ENCODE assay signal across 20 mouse cellular contexts in the genomic region with DNA sequence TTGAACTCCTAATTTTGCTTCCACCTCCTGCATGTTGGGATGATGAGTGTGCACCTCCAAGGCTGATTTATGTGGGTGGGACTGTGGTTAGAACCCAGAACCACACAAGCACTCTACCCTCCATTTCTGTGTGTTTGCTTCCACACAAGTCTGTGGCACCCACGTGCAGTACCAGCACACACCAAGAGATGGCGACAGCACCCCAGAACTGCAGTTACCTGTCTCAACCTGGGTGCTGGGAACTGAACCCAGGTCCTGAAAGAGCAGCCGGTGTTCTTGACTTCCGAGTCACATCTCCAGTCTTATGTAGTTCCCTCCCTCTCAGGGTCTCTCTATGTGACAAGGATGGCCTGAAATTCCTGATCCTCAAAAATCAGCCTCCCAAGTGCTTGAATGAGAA. TPM values are rescaled to one million over a fixed set of nuclear protein-coding genes. Genes with fewer than 3 reads are reported as not detected.
A peak's percentile ranks its signal among the peaks of the same experiment; 100 is the strongest.
DNase-seq lines count a peak whose midpoint lies in the region; ATAC-seq and TF ChIP-seq lines count a peak whose summit lies in the region.
"Had no signal": no experiment of that assay in that cellular context is flagged by ENCODE, and none has a peak within 500 bp of the region (broad histone marks: within the 10 kb centered on the region; RNA-seq: fewer than 3 reads in every experiment).

No protein-coding gene starts in this region.

- H3K9me3 ChIP-seq in lung, embryonic 14.5 days (ENCODE audit: low read depth, low read length): no peaks in the 10 kb centered on the region
- peaks cover 7% of the 10 kb centered on the region for H3K9me3 ChIP-seq in E14TG2a.4 (ENCODE audit: low read length)

- no peak for DNase-seq in heart, adult 2 months
- DNase-seq in heart, adult 8-10 months (ENCODE audit: low spot score): no peak
- no peak for DNase-seq in lung, embryonic 14.5 days
- DNase-seq in lung, postnatal 25 days (ENCODE audit: low spot score): no peak
- DNase-seq in brain, embryonic 14.5 days (ENCODE audit: low read depth): no peak
- DNase-seq in spleen, adult 18-20 months: no peak
- DNase-seq: cerebellum, adult 9-11 months; embryo, embryonic 11 days; gastrocnemius, postnatal 10 days; heart, postnatal 36 days; kidney, adult 9 months; lung, adult 18-20 months; right cerebral cortex, postnatal 25 days had no signal

- ATAC-seq in lung, embryonic 14.5 days (ENCODE audit: insufficient read depth): no peak
- ATAC-seq: forebrain, embryonic 16.5 days had no signal

- peaks cover 2% of the 10 kb centered on the region for H3K4me1 ChIP-seq in heart, adult 2 months (ENCODE audit: control insufficient read depth, insufficient read depth, low read length)
- H3K4me1 ChIP-seq in lung, embryonic 14.5 days (ENCODE audit: insufficient read depth): peaks cover 10% of the 10 kb centered on the region
- H3K4me1 ChIP-seq in E14TG2a.4 (replicated peaks; ENCODE audit: low read depth, low read length): peaks cover 56% of the 10 kb centered on the region

- H3K27ac ChIP-seq in heart, adult 2 months: no peak overlapping the region
- H3K27ac ChIP-seq in lung, embryonic 14.5 days (ENCODE audit: low read depth): no peak overlapping the region
- H3K27ac ChIP-seq: heart, embryonic 10.5 days; limb, embryonic 12.5 days; neural tube, embryonic 12.5 days had no signal

- no peak overlapping the region for H3K4me2 ChIP-seq in lung, embryonic 14.5 days
- H3K4me2 ChIP-seq: limb, embryonic 12.5 days; neural tube, embryonic 12.5 days had no signal

- no peak overlapping the region for H3K4me3 ChIP-seq in heart, adult 2 months
- no peak overlapping the region for H3K4me3 ChIP-seq in lung, embryonic 14.5 days (ENCODE audit: low read depth, low read length)
- no peak overlapping the region for H3K4me3 ChIP-seq in E14TG2a.4 (replicated peaks; ENCODE audit: low read length)
- H3K4me3 ChIP-seq: erythroblast, embryonic 14.5 days; heart, embryonic 10.5 days; limb, embryonic 12.5 days; neural tube, embryonic 12.5 days had no signal

- H3K9ac ChIP-seq in heart, adult 2 months (ENCODE audit: low read depth, low read length): no peak overlapping the region
- no peak overlapping the region for H3K9ac ChIP-seq in lung, embryonic 14.5 days
- H3K9ac ChIP-seq: limb, embryonic 12.5 days; neural tube, embryonic 12.5 days had no signal

- no peak for TF ChIP-seq EP300 in heart, adult 2 months (IDR thresholded peaks at IDR 0.05; ENCODE audit: insufficient read depth, low read depth, low read length)

- no peaks in the 10 kb centered on the region for H3K79me2 ChIP-seq in heart, adult 2 months (replicated peaks; ENCODE audit: control insufficient read depth, insufficient read depth, low read length)

- peak; percentile 42 for TF ChIP-seq CTCF in heart, adult 2 months (IDR thresholded peaks at IDR 0.05)
- TF ChIP-seq CTCF in lung, embryonic 14.5 days (IDR thresholded peaks at IDR 0.05; ENCODE audit: low read depth): peak; percentile 51
- peak; percentile 64 for TF ChIP-seq CTCF in E14TG2a.4 (conservative IDR thresholded peaks at IDR 0.05; ENCODE audit: low read length)
- TF ChIP-seq CTCF in brain, embryonic 14.5 days (IDR thresholded peaks at IDR 0.05; ENCODE audit: borderline replicate concordance, extremely low read depth, insufficient read depth, insufficient read length): peak; percentile 22; the same call in 1 of the 2 replicates

- H3K36me3 ChIP-seq in heart, adult 2 months (ENCODE audit: control insufficient read depth, insufficient read depth, low read length): no peaks in the 10 kb centered on the region
- no peaks in the 10 kb centered on the region for H3K36me3 ChIP-seq in lung, embryonic 14.5 days (ENCODE audit: insufficient read depth)
- H3K36me3 ChIP-seq in E14TG2a.4 (ENCODE audit: insufficient read depth, low read length): no peaks in the 10 kb centered on the region
- H3K36me3 ChIP-seq: heart, embryonic 10.5 days; limb, embryonic 12.5 days; neural tube, embryonic 12.5 days had no signal

- intact Hi-C loops in heart, adult 2 months (cut with DNase I): no loop called here

- TF ChIP-seq POLR2A in heart, adult 2 months (IDR thresholded peaks at IDR 0.05; ENCODE audit: insufficient read depth, low read depth, low read length): no peak
- no peak for TF ChIP-seq POLR2A in brain, embryonic 14.5 days (IDR thresholded peaks at IDR 0.05; ENCODE audit: borderline replicate concordance, extremely low read depth, insufficient read depth, insufficient read length, poor library complexity, severe bottlenecking)

- no peaks in the 10 kb centered on the region; the same call in 1 of the 2 replicates for H3K27me3 ChIP-seq in heart, adult 2 months (ENCODE audit: control insufficient read depth, insufficient read depth, low read length)
- H3K27me3 ChIP-seq in lung, embryonic 14.5 days (ENCODE audit: insufficient read depth, low read length): peaks cover 39% of the 10 kb centered on the region
- H3K27me3 ChIP-seq in E14TG2a.4 (ENCODE audit: insufficient read depth, low read length): peaks cover 67% of the 10 kb centered on the region

- WGBS in heart, adult 2 months: 93% methylated on average over 4 of the region's 4 CpGs
- 81% methylated on average over 4 of the region's 4 CpGs for WGBS in lung, embryonic 14.5 days

RNA-seq across cellular contexts. Expression of a gene that starts 2.4 kb away (rescaled TPM):
- total RNA-seq in heart, adult 2 months (2021): under 1 TPM; 0.14 to 0.18 TPM
- 0.12 TPM in 1 of 2 replicates, not detected in the other for polyA plus RNA-seq in heart, adult 2 months (2012; rRNA removed)
- total RNA-seq in heart, adult 8-10 months (2022): under 1 TPM in 2 of 4 experiments, not detected in 2; 0.14 to 0.19 TPM
- polyA plus RNA-seq in lung, embryonic 14.5 days (2014; fragmentation: Nextera tagmentation; extraction: Ambion mirVana): 0.07 TPM in 1 of 2 replicates, not detected in the other
- not detected in 2 replicates for polyA plus RNA-seq in brain, embryonic 14.5 days (2012; rRNA removed)
- total RNA-seq: megakaryocyte progenitor cell, adult 5-6 weeks had no signal
- polyA plus RNA-seq: erythroblast, embryonic 14.5 days; forebrain, embryonic 16.5 days; heart, embryonic 10.5 days; limb, embryonic 12.5 days; neural tube, embryonic 12.5 days had no signal

RNA-seq across cellular contexts. Expression of a gene that starts 4.7 kb away (rescaled TPM):
- 100 to 1,000 TPM; 159 to 191 TPM for total RNA-seq in heart, adult 2 months (2021)
- 227 and 281 TPM in 2 replicates for polyA plus RNA-seq in heart, adult 2 months (2012; rRNA removed)
- total RNA-seq in heart, adult 8-10 months (2022): 100 to 1,000 TPM; 192 to 237 (median 204) TPM
- 18.5 and 19.9 TPM in 2 replicates for polyA plus RNA-seq in lung, embryonic 14.5 days (2014; fragmentation: Nextera tagmentation; extraction: Ambion mirVana)
- 130 and 165 TPM in 2 replicates for polyA plus RNA-seq in brain, embryonic 14.5 days (2012; rRNA removed)

RNA-seq across cellular contexts. Expression of a gene that starts 5.3 kb away (rescaled TPM):
- total RNA-seq in heart, adult 2 months (2021): under 1 TPM in 1 of 2 experiments, not detected in 1; 0.16 TPM
- 0.29 and 0.51 TPM in 2 replicates for polyA plus RNA-seq in heart, adult 2 months (2012; rRNA removed)
- total RNA-seq in heart, adult 8-10 months (2022): under 1 TPM in 2 of 4 experiments, not detected in 2; 0.16 to 0.25 TPM
- polyA plus RNA-seq in lung, embryonic 14.5 days (2014; fragmentation: Nextera tagmentation; extraction: Ambion mirVana): 1.9 and 3.2 TPM in 2 replicates
- polyA plus RNA-seq in brain, embryonic 14.5 days (2012; rRNA removed): 0.07 and 0.16 TPM in 2 replicates
- total RNA-seq: megakaryocyte progenitor cell, adult 5-6 weeks had no signal
- polyA plus RNA-seq: erythroblast, embryonic 14.5 days had no signal

RNA-seq across cellular contexts. Expression of a gene that starts 21.3 kb away (rescaled TPM):
- total RNA-seq in heart, adult 2 months (2021): 10 to 100 TPM; 27.0 to 29.7 TPM
- polyA plus RNA-seq in heart, adult 2 months (2012; rRNA removed): 51.6 and 53.7 TPM in 2 replicates
- 10 to 100 TPM; 28.8 to 31.5 (median 29.1) TPM for total RNA-seq in heart, adult 8-10 months (2022)
- polyA plus RNA-seq in lung, embryonic 14.5 days (2014; fragmentation: Nextera tagmentation; extraction: Ambion mirVana): 89.3 and 106 TPM in 2 replicates
- 74.0 and 112 TPM in 2 replicates for polyA plus RNA-seq in brain, embryonic 14.5 days (2012; rRNA removed)

RNA-seq across cellular contexts. Expression of a gene that starts 26.7 kb away (rescaled TPM):
- total RNA-seq in heart, adult 2 months (2021): 10 to 100 TPM; 17.4 to 18.1 TPM
- 69.8 and 85.9 TPM in 2 replicates for polyA plus RNA-seq in heart, adult 2 months (2012; rRNA removed)
- 10 to 100 TPM; 13.5 to 18.7 (median 14.2) TPM for total RNA-seq in heart, adult 8-10 months (2022)
- 15.0 and 16.6 TPM in 2 replicates for polyA plus RNA-seq in lung, embryonic 14.5 days (2014; fragmentation: Nextera tagmentation; extraction: Ambion mirVana)
- 11.4 and 18.1 TPM in 2 replicates for polyA plus RNA-seq in brain, embryonic 14.5 days (2012; rRNA removed)
